Mouse (Mus musculus): ENCODE measurements around the gene Tusc2.

DNA sequence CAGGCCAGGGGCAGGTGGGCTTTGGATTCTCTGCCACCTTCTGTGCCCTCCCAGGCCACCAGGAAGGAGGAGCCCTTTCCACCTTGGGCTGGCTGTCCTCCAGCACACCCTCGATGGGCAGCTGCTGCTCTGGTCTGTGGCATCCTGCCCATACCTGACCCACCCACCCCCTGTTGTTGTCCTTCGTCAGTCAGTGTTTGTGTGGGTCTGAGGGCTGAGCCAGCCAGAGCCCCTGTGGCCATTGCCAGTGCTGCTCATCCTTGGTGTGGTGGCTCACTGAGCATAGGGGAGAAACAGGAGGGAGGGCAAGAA, 40.7 kb upstream of the Tusc2 start:
- no peak for TF ChIP-seq KAT2A (conservative IDR thresholded peaks at IDR 0.05; ENCODE audit: low read depth, low read length)
- TF ChIP-seq SMC3 (IDR thresholded peaks at IDR 0.05; ENCODE audit: low read depth, low read length) = no peak
- no peak for TF ChIP-seq CTCF (IDR thresholded peaks at IDR 0.05 in 2 of 3, conservative IDR thresholded peaks at IDR 0.05 in 1 of 3; ENCODE audit: control insufficient read depth in 1 of 3, insufficient read depth in 1 of 3, low read depth in 2 of 3, low read length in 3 of 3, poor library complexity in 1 of 3, severe bottlenecking in 1 of 3)
- TF ChIP-seq POLR2A (IDR thresholded peaks at IDR 0.05; ENCODE audit: control insufficient read depth in 1 of 2, insufficient read depth in 1 of 2, low read depth in 1 of 2, low read length in 2 of 2, poor library complexity in 1 of 2) = no peak
- TF ChIP-seq CHD2 (IDR thresholded peaks at IDR 0.05; ENCODE audit: low read length) = no peak
- no peak for TF ChIP-seq GATA1 (IDR thresholded peaks at IDR 0.05; ENCODE audit: low read depth, low read length)
- no peak for TF ChIP-seq MAX (IDR thresholded peaks at IDR 0.05; ENCODE audit: low read length)
- no peak for TF ChIP-seq UBTF (IDR thresholded peaks at IDR 0.05; ENCODE audit: borderline replicate concordance, insufficient read depth, low read depth, low read length)
- TF ChIP-seq ZNF384 (IDR thresholded peaks at IDR 0.05; ENCODE audit: low read depth, low read length) = no peak
- no peak for TF ChIP-seq EP300 (IDR thresholded peaks at IDR 0.05; ENCODE audit: low read depth in 1 of 2, low read length in 2 of 2)
- no peak for TF ChIP-seq MXI1 (IDR thresholded peaks at IDR 0.05; ENCODE audit: low read depth, low read length)
- TF ChIP-seq TAL1 (IDR thresholded peaks at IDR 0.05; ENCODE audit: low read length) = no peak
- TF ChIP-seq RAD21 (IDR thresholded peaks at IDR 0.05; ENCODE audit: low read depth, low read length) = no peak

All from MEL (cell line).